Mouse (Mus musculus): ENCODE measurements around the gene Hormad1.
A peak's percentile ranks its signal among the peaks of the same experiment; 100 is the strongest.

Gene Hormad1

DNA sequence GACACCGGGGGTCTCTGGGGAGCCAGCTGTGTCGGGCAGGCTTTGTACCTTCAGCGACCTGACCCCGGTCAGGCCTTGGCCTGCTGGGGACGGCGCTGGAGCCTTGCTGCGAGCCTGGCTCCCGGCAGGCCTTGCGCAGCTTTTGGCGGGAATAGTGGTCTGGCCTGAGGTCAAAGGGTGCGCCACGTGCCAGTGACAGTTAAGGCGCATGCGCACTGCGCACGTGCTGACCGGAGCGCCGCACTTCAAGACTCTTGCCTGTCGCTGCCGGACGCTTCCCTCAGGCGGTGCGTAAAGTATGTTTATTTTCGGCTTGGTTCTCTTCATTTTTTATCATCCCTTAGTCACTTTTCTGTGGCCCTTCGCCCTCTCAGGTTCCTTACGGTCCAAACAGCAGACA lies at the start of gene Hormad1:
Gene Hormad1 (plus strand): TSS at position 241 of the 400 bp plus-strand sequence.
- DNase-seq (ENCODE audit: low spot score in 2 of 2), result no peak

GRCm38 (mm10) chr3:95511611-95512180 lies 47.8 kb upstream of the Hormad1 start:
- DNase-seq (ENCODE audit: low spot score in 2 of 2), result peak; percentile 28 to 46

GRCm38 (mm10) chr3:95516614-95517041 lies 42.8 kb upstream of the Hormad1 start:
- no peak for DNase-seq (ENCODE audit: low spot score in 2 of 2)

- peak; percentile 23 to 50 for DNase-seq (ENCODE audit: low spot score in 2 of 2)
Measured at GRCm38 (mm10) chr3:95517493-95517898, 42.0 kb upstream of the Hormad1 start.

DNA sequence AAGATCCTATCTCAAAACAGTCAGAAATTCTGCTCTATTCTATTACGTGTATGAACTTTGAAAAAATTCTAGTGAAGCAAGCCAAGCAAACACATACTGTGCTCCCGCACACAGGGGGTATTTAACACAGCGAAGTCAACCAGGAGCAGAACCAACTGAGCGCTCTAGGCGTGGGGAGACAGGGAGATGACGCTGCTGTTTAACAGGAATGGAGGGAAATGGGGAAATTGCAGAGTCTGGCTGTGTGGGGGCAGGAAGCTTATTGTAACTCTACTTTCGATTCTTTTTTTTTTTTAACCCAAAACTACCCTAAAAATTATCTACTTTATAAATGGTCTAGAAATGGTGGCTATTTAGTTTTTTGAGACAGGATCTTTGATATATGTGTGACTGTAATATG lies 40.6 kb upstream of the Hormad1 start:
- DNase-seq (ENCODE audit: low spot score in 2 of 2), result no peak

GRCm38 (mm10) chr3:95519315-95519714 lies 40.2 kb upstream of the Hormad1 start:
- no peak for DNase-seq (ENCODE audit: low spot score in 2 of 2)

GRCm38 (mm10) chr3:95520100-95520499 lies 39.4 kb upstream of the Hormad1 start:
- DNase-seq (ENCODE audit: low spot score in 2 of 2), result no peak

- DNase-seq (ENCODE audit: low spot score in 2 of 2), result peak in 1 of 2 experiments; percentile 35
Measured at GRCm38 (mm10) chr3:95521168-95521567, 38.3 kb upstream of the Hormad1 start.

GRCm38 (mm10) chr3:95523662-95524061 lies 35.8 kb upstream of the Hormad1 start:
- DNase-seq (ENCODE audit: low spot score in 2 of 2), result peak; percentile 53 to 70

DNA sequence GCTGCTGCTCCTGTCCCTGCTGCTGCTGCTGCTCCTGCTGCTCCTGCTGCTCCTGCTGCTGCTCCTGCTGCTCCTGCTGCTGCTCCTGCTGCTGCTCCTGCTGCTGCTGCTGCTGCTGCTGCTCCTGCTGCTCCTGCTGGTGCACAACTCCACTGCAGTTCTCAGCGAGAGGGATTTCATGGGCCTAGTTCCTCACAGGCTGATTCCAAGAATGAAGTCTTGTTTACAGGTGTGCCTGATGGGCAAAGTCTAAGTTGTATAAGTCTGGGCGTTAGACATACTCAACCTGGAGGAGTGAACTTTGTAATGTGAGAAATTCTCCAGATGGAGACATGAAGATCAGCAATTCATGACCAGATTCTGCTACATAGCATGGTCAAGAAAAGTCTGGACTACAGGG lies 34.8 kb upstream of the Hormad1 start:
- DNase-seq (ENCODE audit: low spot score in 2 of 2), result no peak

DNA sequence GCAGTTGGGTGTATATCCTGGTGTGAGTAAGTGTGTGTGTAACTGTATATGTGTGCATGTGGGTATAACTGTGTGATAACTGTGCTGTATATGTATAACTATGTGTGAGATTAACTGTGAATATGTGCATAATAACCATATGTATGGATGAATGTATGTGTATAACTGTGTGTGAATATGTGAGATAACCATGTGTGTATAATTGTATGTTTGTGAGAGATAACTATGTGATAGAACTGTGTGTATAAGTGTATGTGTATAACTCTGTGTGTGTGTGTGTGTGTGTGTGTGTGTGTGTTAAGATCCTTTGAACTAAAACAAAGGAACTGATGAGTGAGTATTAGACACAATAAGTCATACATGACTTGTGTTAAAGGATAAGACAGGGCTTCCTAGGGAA lies 33.4 kb upstream of the Hormad1 start:
- DNase-seq (ENCODE audit: low spot score in 2 of 2), result no peak

DNA sequence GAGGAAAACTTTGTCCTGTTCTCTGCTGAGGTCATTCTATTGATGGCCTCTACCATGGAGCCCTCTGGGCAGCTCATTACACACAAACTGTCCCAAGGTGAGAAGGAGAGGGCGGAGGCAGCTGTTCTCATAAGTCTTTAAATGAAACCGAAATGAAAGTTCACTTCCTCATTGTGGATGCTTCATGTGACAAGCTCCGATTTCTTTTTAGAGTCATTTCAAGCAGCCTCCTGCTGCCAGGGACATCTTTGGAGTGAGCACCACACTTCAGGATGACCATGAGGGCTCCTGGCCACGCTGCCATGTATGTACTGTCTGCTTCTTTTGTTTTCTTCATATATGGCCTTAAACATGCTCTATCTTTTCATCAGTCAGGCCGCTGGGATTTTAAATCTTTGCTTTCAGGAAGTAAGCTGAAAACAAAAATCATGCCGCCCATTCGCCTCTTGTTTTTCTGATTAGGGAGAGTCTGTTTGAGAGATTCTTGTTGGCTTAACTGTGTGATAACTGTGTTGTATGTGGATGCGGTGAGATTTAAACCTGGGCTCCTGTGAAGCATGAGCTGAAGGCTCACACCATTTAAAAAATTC lies 32.8 kb upstream of the Hormad1 start, which contains the start of gene Ctss:
Gene Ctss (plus strand): TSS at position 165 of the 590 bp plus-strand sequence.
- peak; percentile 47 to 64 for DNase-seq (ENCODE audit: low spot score in 2 of 2)

DNA sequence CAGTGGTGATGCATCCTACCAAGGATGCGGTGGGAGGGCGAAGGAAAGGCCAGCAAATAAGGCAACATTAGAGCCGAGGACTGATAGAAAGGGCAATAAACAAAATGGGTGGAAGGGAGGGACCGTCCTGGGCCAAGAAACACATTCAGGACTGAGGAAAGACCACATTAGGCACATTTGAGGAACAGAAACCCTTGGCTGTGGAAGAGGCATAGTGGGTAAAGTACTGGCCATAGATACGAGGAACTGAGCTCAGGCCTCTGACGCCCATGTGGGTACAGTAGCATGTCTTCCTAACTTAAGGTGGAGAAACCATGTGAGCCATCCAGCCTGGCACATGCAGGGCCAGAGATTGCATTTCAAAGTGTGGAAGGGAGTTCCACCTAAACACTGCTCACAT lies 29.7 kb upstream of the Hormad1 start:
- DNase-seq (ENCODE audit: low spot score in 2 of 2), result peak in 1 of 2 experiments; percentile 21

- DNase-seq (ENCODE audit: low spot score in 2 of 2), result no peak
Measured at GRCm38 (mm10) chr3:95531025-95531424, 28.5 kb upstream of the Hormad1 start.

- no peak for DNase-seq (ENCODE audit: low spot score in 2 of 2)
Measured at GRCm38 (mm10) chr3:95533364-95533763, 26.1 kb upstream of the Hormad1 start.

GRCm38 (mm10) chr3:95534927-95535326 lies 24.6 kb upstream of the Hormad1 start:
- DNase-seq (ENCODE audit: low spot score in 2 of 2), result no peak

DNA sequence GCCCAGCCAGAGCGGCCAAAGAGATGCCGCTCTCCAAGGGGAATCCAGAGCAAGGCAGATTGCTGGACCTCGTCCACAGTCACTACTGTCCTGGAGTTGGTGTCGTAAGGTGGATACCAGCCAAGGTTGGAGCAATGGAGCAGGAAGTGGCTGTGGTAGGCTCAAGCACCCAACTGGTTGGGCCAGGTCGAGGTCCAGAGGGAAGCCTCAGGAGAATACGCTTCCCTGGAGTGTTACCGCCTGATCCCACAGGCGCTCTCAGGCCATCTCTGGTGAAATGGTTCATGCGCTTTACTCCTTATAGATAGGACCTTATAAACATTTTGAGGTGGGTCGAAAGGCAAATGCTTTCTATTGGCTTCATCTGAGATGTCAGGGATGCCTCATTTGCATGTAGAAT lies 20.5 kb upstream of the Hormad1 start:
- DNase-seq (ENCODE audit: low spot score in 2 of 2), result no peak

GRCm38 (mm10) chr3:95539837-95540236 lies 19.6 kb upstream of the Hormad1 start:
- DNase-seq (ENCODE audit: low spot score in 2 of 2), result no peak

DNA sequence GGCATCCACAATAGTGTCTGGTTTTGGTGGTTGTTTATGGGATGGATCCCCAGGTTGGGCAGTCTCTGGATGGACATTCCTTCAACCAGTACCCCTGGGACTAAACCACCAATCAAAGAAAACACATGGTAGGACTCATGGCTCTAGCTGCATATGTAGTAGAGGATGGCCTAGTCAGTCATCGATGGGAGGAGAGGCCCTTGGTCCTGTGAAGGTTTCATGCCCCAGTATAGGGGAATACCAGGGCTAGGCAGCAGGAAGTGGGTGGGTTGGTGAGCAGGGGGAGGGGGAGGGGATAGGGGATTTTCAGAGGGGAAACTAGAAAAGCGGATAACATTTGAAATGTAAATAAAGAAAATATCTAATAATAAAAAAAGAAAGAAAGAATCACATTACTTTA lies 18.3 kb upstream of the Hormad1 start:
- DNase-seq (ENCODE audit: low spot score in 2 of 2), result peak in 1 of 2 experiments; percentile 46

DNA sequence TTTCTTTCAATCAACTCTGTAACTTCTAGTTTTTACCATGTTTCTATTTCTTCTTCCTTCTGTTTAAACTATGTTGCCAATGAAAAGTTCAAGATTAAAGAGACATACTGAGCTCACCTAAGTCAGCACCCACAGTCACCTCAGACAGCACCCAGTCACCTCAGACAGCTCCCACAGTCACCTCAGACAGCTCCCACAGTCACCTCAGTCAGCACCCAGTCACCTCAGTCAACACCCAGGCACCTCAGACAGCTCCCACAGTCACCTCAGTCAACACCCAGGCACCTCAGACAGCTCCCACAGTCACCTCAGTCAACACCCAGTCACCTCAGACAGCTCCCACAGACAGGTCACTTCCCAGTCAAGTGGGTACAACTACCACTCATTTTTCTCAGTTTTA lies 17.3 kb upstream of the Hormad1 start:
- DNase-seq (ENCODE audit: low spot score in 2 of 2), result peak in 1 of 2 experiments; percentile 10

GRCm38 (mm10) chr3:95542981-95543380 lies 16.5 kb upstream of the Hormad1 start:
- DNase-seq (ENCODE audit: low spot score in 2 of 2), result no peak

DNA sequence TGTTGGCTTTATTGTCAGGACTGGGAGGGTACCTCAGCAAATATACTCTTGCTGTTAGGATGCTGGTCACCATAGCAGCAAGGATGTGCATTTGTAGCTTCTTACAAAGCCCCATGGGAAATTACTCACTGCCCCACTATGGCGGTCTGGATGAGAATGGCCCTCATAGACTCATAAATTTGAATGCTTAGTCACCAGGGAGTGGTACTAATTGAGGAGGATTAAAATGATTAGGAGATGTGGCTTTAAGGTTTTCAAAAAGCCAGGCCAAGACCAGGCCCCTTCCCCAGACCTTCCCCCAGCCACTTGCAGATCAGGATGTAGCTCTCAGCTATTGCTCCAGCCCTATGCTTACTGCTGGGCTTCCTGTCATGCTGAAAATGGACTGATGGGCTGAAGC lies 9.3 kb upstream of the Hormad1 start:
- DNase-seq (ENCODE audit: low spot score in 2 of 2), result no peak

GRCm38 (mm10) chr3:95553986-95554385 lies 5.5 kb upstream of the Hormad1 start:
- no peak for DNase-seq (ENCODE audit: low spot score in 2 of 2)

- DNase-seq (ENCODE audit: low spot score in 2 of 2), result no peak
Measured at GRCm38 (mm10) chr3:95560738-95561137, 1.3 kb downstream of the Hormad1 start.

Measured in natural killer cell, adult 2 months (primary cell).